Mouse (Mus musculus): ENCODE data around the gene Cldn24.

GRCm38 (mm10) chr8:47799438-47799837, 22.5 kb upstream of the Cldn24 start:
- TF ChIP-seq CTCF (IDR thresholded peaks at IDR 0.05; ENCODE audit: insufficient read depth, low read depth, low read length) (no peak), POLR2A (IDR thresholded peaks at IDR 0.05; ENCODE audit: insufficient read depth, low read depth, low read length) (no peak)

Measured in olfactory bulb, adult 2 months (tissue).